ENCODE assay signal across 29 mouse cellular contexts in genomic region chr16:33283079-33283478, GRCm38 (mm10). TPM values are rescaled to one million over a fixed set of nuclear protein-coding genes. Genes with fewer than 3 reads are reported as not detected.
DNase-seq lines count a peak whose midpoint lies in the region; ATAC-seq and TF ChIP-seq lines count a peak whose summit lies in the region.
"Had no signal": no experiment of that assay in that cellular context is flagged by ENCODE, and none has a peak within 500 bp of the region (broad histone marks: within the 10 kb centered on the region; RNA-seq: fewer than 3 reads in every experiment).

No protein-coding gene starts in this region.

- ATAC-seq in granulocyte monocyte progenitor cell, adult 5-6 weeks (replicated peaks; ENCODE audit: poor library complexity, severe bottlenecking): no peak
- ATAC-seq: activated CD4-positive, CD25-positive, alpha-beta regulatory T cell, adult 4 months; CD4-positive, CD25-positive, alpha-beta regulatory T cell, adult 4 months; forebrain, embryonic 13.5 days; forebrain, embryonic 16.5 days; hindbrain, postnatal 0 days; inflammation-experienced regulatory T-cells, adult 6 months had no signal

- TF ChIP-seq RAD21 in MEL (IDR thresholded peaks at IDR 0.05; ENCODE audit: low read depth, low read length): no peak

- 60% methylated on average over 1 of the region's 1 CpGs for WGBS in heart, embryonic 10.5 days

- no peak overlapping the region for H3K27ac ChIP-seq in heart, embryonic 10.5 days
- H3K27ac ChIP-seq in MEL (ENCODE audit: control insufficient read depth, low read depth, low read length): no peak overlapping the region
- H3K27ac ChIP-seq: forebrain, embryonic 10.5 days; forebrain, embryonic 13.5 days; heart, embryonic 15.5 days; hindbrain, embryonic 14.5 days; hindbrain, postnatal 0 days had no signal

- no peak overlapping the region for H3K9ac ChIP-seq in MEL (ENCODE audit: control insufficient read depth, low read depth, low read length, poor library complexity, severe bottlenecking)
- H3K9ac ChIP-seq: forebrain, embryonic 13.5 days; heart, embryonic 12.5 days; heart, embryonic 15.5 days; hindbrain, embryonic 14.5 days had no signal

- H3K4me1 ChIP-seq in heart, embryonic 10.5 days: no peaks in the 10 kb centered on the region
- H3K4me1 ChIP-seq in MEL (ENCODE audit: control insufficient read depth in 1 of 2, insufficient read depth in 2 of 2, low read length in 2 of 2): peaks cover 4 to 14% of the 10 kb centered on the region in 2 experiments
- H3K4me1 ChIP-seq: forebrain, embryonic 10.5 days; forebrain, embryonic 13.5 days; heart, embryonic 12.5 days; heart, embryonic 15.5 days had no signal

- peak; percentile 48 for DNase-seq in heart, embryonic 10.5 days (ENCODE audit: low spot score)
- DNase-seq in heart, postnatal 4 days: no peak
- DNase-seq in 416B (ENCODE audit: low read depth): peak; percentile 76
- peak; percentile 76 for DNase-seq in MEL (ENCODE audit: low read depth, low spot score)
- peak; percentile 30 for DNase-seq in brain, adult 2 months (ENCODE audit: low read depth, low spot score)
- no peak for DNase-seq in ovary, postnatal 14 days (ENCODE audit: low spot score)
- no peak for DNase-seq in right cerebral cortex, postnatal 25 days
- DNase-seq: adrenal gland, adult 8-10 months; adrenal gland, postnatal 25 days; B cell, adult 2 months; cerebellum, adult 18-20 months; cerebellum, adult 9-10 months; cerebellum, postnatal 14 days; gastrocnemius, postnatal 10 days; gastrocnemius, postnatal 36 days; heart, adult 11 months; heart, postnatal 10 days; heart, postnatal 36 days had no signal

- no peak for TF ChIP-seq POLR2A in MEL (IDR thresholded peaks at IDR 0.05; ENCODE audit: control insufficient read depth in 1 of 2, insufficient read depth in 1 of 2, low read depth in 1 of 2, low read length in 2 of 2, poor library complexity in 1 of 2)

- no peak for TF ChIP-seq CTCF in MEL (IDR thresholded peaks at IDR 0.05 in 2 of 3, conservative IDR thresholded peaks at IDR 0.05 in 1 of 3; ENCODE audit: control insufficient read depth in 1 of 3, insufficient read depth in 1 of 3, low read depth in 2 of 3, low read length in 3 of 3, poor library complexity in 1 of 3, severe bottlenecking in 1 of 3)

- H3K36me3 ChIP-seq in heart, embryonic 10.5 days: peaks cover 77% of the 10 kb centered on the region
- H3K36me3 ChIP-seq in MEL (ENCODE audit: control insufficient read depth in 1 of 2, insufficient read depth in 2 of 2, low read length in 2 of 2): peaks cover 15% of the 10 kb centered on the region in 2 experiments

- H3K4me3 ChIP-seq in heart, embryonic 10.5 days: no peak overlapping the region
- H3K4me3 ChIP-seq in MEL (ENCODE audit: control insufficient read depth in 1 of 2, insufficient read depth in 1 of 2, low read depth in 2 of 2, low read length in 2 of 2): no peak overlapping the region
- H3K4me3 ChIP-seq: forebrain, embryonic 10.5 days; forebrain, embryonic 13.5 days; heart, embryonic 12.5 days; heart, embryonic 15.5 days had no signal

- H3K9me3 ChIP-seq in heart, embryonic 10.5 days: no peaks in the 10 kb centered on the region
- no peaks in the 10 kb centered on the region for H3K9me3 ChIP-seq in MEL (replicated peaks; ENCODE audit: insufficient read depth, low read length)
- H3K9me3 ChIP-seq: forebrain, embryonic 10.5 days; forebrain, embryonic 13.5 days; heart, embryonic 12.5 days; heart, embryonic 15.5 days had no signal

- peak; percentile 62; a peak in 2 of 4 replicates for TF ChIP-seq EP300 in MEL (IDR thresholded peaks at IDR 0.05; ENCODE audit: low read depth in 1 of 2, low read length in 2 of 2)

- no peaks in the 10 kb centered on the region for H3K27me3 ChIP-seq in heart, embryonic 10.5 days (ENCODE audit: insufficient read depth, poor library complexity, severe bottlenecking)
- H3K27me3 ChIP-seq in MEL (ENCODE audit: control insufficient read depth in 1 of 2, insufficient read depth in 2 of 2, low read length in 2 of 2): no peaks in the 10 kb centered on the region
- H3K27me3 ChIP-seq: forebrain, embryonic 13.5 days; heart, embryonic 12.5 days; heart, embryonic 15.5 days had no signal

- no peaks in the 10 kb centered on the region for H3K79me2 ChIP-seq in MEL (ENCODE audit: control insufficient read depth, insufficient read depth, low read length, poor library complexity)

TF ChIP-seq in MEL, 35 proteins besides CTCF, POLR2A, EP300 and RAD21:
- TF ChIP-seq JUND (IDR thresholded peaks at IDR 0.05; ENCODE audit: low read depth, low read length) (no peak), MAX (IDR thresholded peaks at IDR 0.05; ENCODE audit: low read length) (0 out of 2 replicates have a peak, but pooled peaks have one; percentile 36), NRF1 (IDR thresholded peaks at IDR 0.05; ENCODE audit: insufficient read depth, low read depth, low read length, poor library complexity, severe bottlenecking) (no peak), MYC (IDR thresholded peaks at IDR 0.05; ENCODE audit: low read depth, low read length) (0 out of 2 replicates have a peak, but pooled peaks have one; percentile 28), ETS1 (IDR thresholded peaks at IDR 0.05; ENCODE audit: low read depth, low read length) (peak; percentile 96), TAL1 (IDR thresholded peaks at IDR 0.05; ENCODE audit: low read length) (no peak), USF1 (IDR thresholded peaks at IDR 0.05; ENCODE audit: low read depth, low read length) (no peak), MAZ (IDR thresholded peaks at IDR 0.05; ENCODE audit: low read depth, low read length) (no peak), TBP (IDR thresholded peaks at IDR 0.05; ENCODE audit: low read depth, low read length) (no peak), MXI1 (IDR thresholded peaks at IDR 0.05; ENCODE audit: low read depth, low read length) (peak; percentile 62; the same call in 1 of the 2 replicates), SIN3A (IDR thresholded peaks at IDR 0.05; ENCODE audit: low read length) (peak; percentile 74), KAT2A (conservative IDR thresholded peaks at IDR 0.05; ENCODE audit: low read depth, low read length) (no peak), USF2 (IDR thresholded peaks at IDR 0.05; ENCODE audit: borderline replicate concordance in 1 of 2, insufficient read depth in 1 of 2, low read depth in 1 of 2, low read length in 2 of 2) (no peak), POLR2AphosphoS2 (IDR thresholded peaks at IDR 0.05; ENCODE audit: low read length) (no peak), ZC3H11A (IDR thresholded peaks at IDR 0.05; ENCODE audit: low read depth, low read length) (no peak), ELF1 (IDR thresholded peaks at IDR 0.05; ENCODE audit: low read depth, low read length) (no peak), GATA1 (IDR thresholded peaks at IDR 0.05; ENCODE audit: low read depth, low read length) (peak; percentile 70), RCOR1 (IDR thresholded peaks at IDR 0.05; ENCODE audit: low read depth, low read length) (peak; percentile 53; the same call in 1 of the 2 replicates), CHD1 (IDR thresholded peaks at IDR 0.05; ENCODE audit: low read depth, low read length) (no peak), POLR2AphosphoS5 (IDR thresholded peaks at IDR 0.05; ENCODE audit: borderline replicate concordance, low read depth, low read length) (no peak), CHD2 (IDR thresholded peaks at IDR 0.05; ENCODE audit: low read length) (no peak), HCFC1 (IDR thresholded peaks at IDR 0.05; ENCODE audit: low read depth, low read length) (no peak), E2F4 (IDR thresholded peaks at IDR 0.05; ENCODE audit: borderline replicate concordance, low read depth, low read length) (no peak), BHLHE40 (IDR thresholded peaks at IDR 0.05; ENCODE audit: borderline replicate concordance, low read depth, low read length) (no peak), GABPA (IDR thresholded peaks at IDR 0.05; ENCODE audit: low read depth, low read length) (peak; percentile 92; the same call in 1 of the 2 replicates), ZMIZ1 (IDR thresholded peaks at IDR 0.05; ENCODE audit: low read depth, low read length) (no peak), MYB (IDR thresholded peaks at IDR 0.05; ENCODE audit: low read depth, low read length) (no peak), ZKSCAN1 (IDR thresholded peaks at IDR 0.05; ENCODE audit: low read depth, low read length) (no peak), NELFE (IDR thresholded peaks at IDR 0.05; ENCODE audit: low read depth, low read length) (no peak), ZNF384 (IDR thresholded peaks at IDR 0.05; ENCODE audit: low read depth, low read length) (no peak), SMC3 (IDR thresholded peaks at IDR 0.05; ENCODE audit: low read depth, low read length) (no peak), MEF2A (IDR thresholded peaks at IDR 0.05; ENCODE audit: extremely low read depth, insufficient replicate concordance, low read depth, low read length, poor library complexity, severe bottlenecking) (no peak), UBTF (IDR thresholded peaks at IDR 0.05; ENCODE audit: borderline replicate concordance, insufficient read depth, low read depth, low read length) (no peak), TCF12 (IDR thresholded peaks at IDR 0.05; ENCODE audit: low read depth, low read length) (peak; percentile 75), MAFK (IDR thresholded peaks at IDR 0.05; ENCODE audit: borderline replicate concordance, low read depth, low read length) (0 out of 2 replicates have a peak, but pooled peaks have one; percentile 56)

RNA-seq across cellular contexts. Expression of gene Snx4, which starts 31.8 kb away (rescaled TPM):
- polyA plus RNA-seq in heart, embryonic 10.5 days (2016; fragmentation: Nextera tagmentation; extraction: Ambion mirVana): 83.2 and 84.9 TPM in 2 replicates
- total RNA-seq in heart, postnatal 4 days (2021): 10 to 100 TPM; 52.6 to 56.7 TPM
- 34.7 and 37.9 TPM in 2 replicates for total RNA-seq in MEL (2012; rRNA removed)
- polyA plus RNA-seq in MEL (2012; ENCODE audit: insufficient read depth in 1 of 2, insufficient read length in 2 of 2, low read depth in 1 of 2, low replicate concordance in 2 of 2, missing spikeins in 1 of 2): 10 to 100 TPM in 1 of 2 experiments, not detected in 1; 36.1 TPM
- 62.2 and 62.7 TPM in 2 replicates for total RNA-seq in granulocyte monocyte progenitor cell, adult 5-6 weeks (2014; fragmentation: Nextera tagmentation)
- total RNA-seq in granulocyte monocyte progenitor cell, adult 5-6 weeks (2017): 87.8 and 97.8 TPM in 2 replicates

Comparison
In these comparisons a context has a peak if more than half of its experiments do, and no peak if none do; other contexts are left out.
1. DNase-seq: peak in heart, embryonic 10.5 days (single experiment), 416B (single experiment), MEL (single experiment) and brain, adult 2 months (single experiment); none in heart, postnatal 4 days (single experiment), ovary, postnatal 14 days (single experiment) and right cerebral cortex, postnatal 25 days (single experiment).